Mouse (Mus musculus): Measurements from ENCODE around the gene G6pc2. TPM values are rescaled to one million over a fixed set of nuclear protein-coding genes. Genes with fewer than 3 reads are reported as not detected.

Gene G6pc2
- polyA plus RNA-seq (2014; fragmentation: Nextera tagmentation; extraction: Ambion mirVana) = 0.11 and 0.15 TPM in 2 replicates

DNA sequence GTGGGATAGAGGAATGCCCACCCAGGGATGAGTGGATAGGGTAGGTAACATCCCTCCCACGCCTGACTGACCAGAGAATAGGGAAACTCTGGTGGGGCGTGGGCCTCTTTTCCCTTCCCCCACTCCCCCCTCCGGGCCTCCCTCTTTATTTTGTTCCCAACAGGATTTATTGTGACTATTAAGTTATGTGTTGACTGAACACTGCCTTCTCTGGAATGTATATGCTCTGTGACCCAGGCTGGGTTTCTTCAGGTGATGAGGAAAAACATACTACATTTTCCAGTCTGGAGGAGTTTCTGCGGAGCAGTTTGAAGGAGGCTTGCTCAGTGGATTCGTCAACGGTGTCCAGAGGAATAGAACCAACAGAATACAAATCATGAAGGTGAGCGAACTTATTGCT, at the start of gene G6pc2:
TSS of gene G6pc2 (plus strand) at position 301 of the 400 bp plus-strand sequence.
- Histone ChIP-seq H3K4me1 (ENCODE audit: control insufficient read depth, insufficient read depth, low read length) (no peaks in the 10 kb centered on the region), H3K27me3 (ENCODE audit: control insufficient read depth, insufficient read depth, low read length) (no peaks in the 10 kb centered on the region), H3K9ac (replicated peaks; ENCODE audit: low read length) (no peak within 1 kb of the TSS), H3K36me3 (replicated peaks; ENCODE audit: control insufficient read depth, insufficient read depth, low read depth, low read length) (no peaks in the 10 kb centered on the region), H3K9me3 (replicated peaks; ENCODE audit: control insufficient read depth, low read length) (no peaks in the 10 kb centered on the region), H3K4me3 (ENCODE audit: low read depth, low read length) (no peak within 1 kb of the TSS), H3K27ac (replicated peaks; ENCODE audit: low read depth, low read length) (no peak within 1 kb of the TSS), H3K4me2 (ENCODE audit: low read depth, low read length) (no peak within 1 kb of the TSS)
- DNase-seq (ENCODE audit: low spot score) (no peak), ATAC-seq (replicated peaks; ENCODE audit: insufficient number of reproducible peaks, low FRiP score, low TSS enrichment, low read depth) (no peak)
- 91% methylated on average over 7 of the region's 7 CpGs for WGBS

- no peak for ATAC-seq (replicated peaks; ENCODE audit: insufficient number of reproducible peaks, low FRiP score, low TSS enrichment, low read depth)
- WGBS = 77% methylated on average over 9 of the region's 9 CpGs
Observed at GRCm38 (mm10) chr2:69170395-69171077, 40.3 kb upstream of the G6pc2 start.

GRCm38 (mm10) chr2:69175296-69175695, 35.6 kb upstream of the G6pc2 start:
- H3K9me3 ChIP-seq (replicated peaks; ENCODE audit: control insufficient read depth, low read length) = no peaks in the 10 kb centered on the region
- H3K27ac ChIP-seq (replicated peaks; ENCODE audit: low read depth, low read length) = no peak overlapping the region
- DNase-seq (ENCODE audit: low spot score) (no peak), ATAC-seq (replicated peaks; ENCODE audit: insufficient number of reproducible peaks, low FRiP score, low TSS enrichment, low read depth) (no peak)
- no peak overlapping the region for H3K9ac ChIP-seq (replicated peaks; ENCODE audit: low read length)
- no peak overlapping the region for H3K4me2 ChIP-seq (ENCODE audit: low read depth, low read length)
- H3K4me1 ChIP-seq (ENCODE audit: control insufficient read depth, insufficient read depth, low read length) = no peaks in the 10 kb centered on the region
- WGBS = 79% methylated on average over 5 of the region's 5 CpGs
- no peaks in the 10 kb centered on the region for H3K27me3 ChIP-seq (ENCODE audit: control insufficient read depth, insufficient read depth, low read length)
- no peak overlapping the region for H3K4me3 ChIP-seq (ENCODE audit: low read depth, low read length)
- H3K36me3 ChIP-seq (replicated peaks; ENCODE audit: control insufficient read depth, insufficient read depth, low read depth, low read length) = no peaks in the 10 kb centered on the region

More at GRCm38 (mm10) chr2:69170395-69171077, 40.3 kb upstream of the G6pc2 start:
- H3K4me3 ChIP-seq (ENCODE audit: low read depth, low read length) = no peak overlapping the region
- no peaks in the 10 kb centered on the region for H3K4me1 ChIP-seq (ENCODE audit: control insufficient read depth, insufficient read depth, low read length)
- DNase-seq (ENCODE audit: low spot score) = no peak
- no peaks in the 10 kb centered on the region for H3K9me3 ChIP-seq (replicated peaks; ENCODE audit: control insufficient read depth, low read length)
- no peak overlapping the region for H3K9ac ChIP-seq (replicated peaks; ENCODE audit: low read length)
- H3K27me3 ChIP-seq (ENCODE audit: control insufficient read depth, insufficient read depth, low read length) = no peaks in the 10 kb centered on the region
- no peak overlapping the region for H3K4me2 ChIP-seq (ENCODE audit: low read depth, low read length)
- H3K27ac ChIP-seq (replicated peaks; ENCODE audit: low read depth, low read length) = no peak overlapping the region
- H3K36me3 ChIP-seq (replicated peaks; ENCODE audit: control insufficient read depth, insufficient read depth, low read depth, low read length) = no peaks in the 10 kb centered on the region

DNA sequence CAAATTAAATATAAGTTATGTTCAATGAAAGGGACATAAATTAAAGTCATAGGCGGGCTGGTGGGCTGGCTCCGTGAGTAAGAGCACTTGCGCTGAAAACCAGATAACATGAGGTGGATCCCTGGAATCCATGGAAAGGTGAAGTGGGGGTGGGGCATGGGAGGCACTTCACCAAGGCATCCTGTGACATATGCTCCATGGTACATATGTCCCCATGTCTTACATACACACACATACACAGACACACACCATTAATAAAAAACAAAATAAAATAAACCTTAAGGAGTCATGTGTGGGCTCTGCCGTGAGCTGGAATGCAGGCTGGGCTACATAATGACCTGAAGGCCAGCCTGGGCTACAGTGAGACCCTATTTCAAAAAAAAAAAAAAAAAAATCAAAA, 31.2 kb upstream of the G6pc2 start:
- ATAC-seq (replicated peaks; ENCODE audit: insufficient number of reproducible peaks, low FRiP score, low TSS enrichment, low read depth) (no peak), DNase-seq (ENCODE audit: low spot score) (no peak)
- Histone ChIP-seq H3K4me2 (ENCODE audit: low read depth, low read length) (no peak overlapping the region), H3K4me1 (ENCODE audit: control insufficient read depth, insufficient read depth, low read length) (no peaks in the 10 kb centered on the region), H3K27ac (replicated peaks; ENCODE audit: low read depth, low read length) (no peak overlapping the region), H3K9ac (replicated peaks; ENCODE audit: low read length) (no peak overlapping the region), H3K4me3 (ENCODE audit: low read depth, low read length) (no peak overlapping the region), H3K36me3 (replicated peaks; ENCODE audit: control insufficient read depth, insufficient read depth, low read depth, low read length) (no peaks in the 10 kb centered on the region), H3K9me3 (replicated peaks; ENCODE audit: control insufficient read depth, low read length) (no peaks in the 10 kb centered on the region), H3K27me3 (ENCODE audit: control insufficient read depth, insufficient read depth, low read length) (no peaks in the 10 kb centered on the region)
- WGBS = 91% methylated on average over 4 of the region's 4 CpGs

DNA sequence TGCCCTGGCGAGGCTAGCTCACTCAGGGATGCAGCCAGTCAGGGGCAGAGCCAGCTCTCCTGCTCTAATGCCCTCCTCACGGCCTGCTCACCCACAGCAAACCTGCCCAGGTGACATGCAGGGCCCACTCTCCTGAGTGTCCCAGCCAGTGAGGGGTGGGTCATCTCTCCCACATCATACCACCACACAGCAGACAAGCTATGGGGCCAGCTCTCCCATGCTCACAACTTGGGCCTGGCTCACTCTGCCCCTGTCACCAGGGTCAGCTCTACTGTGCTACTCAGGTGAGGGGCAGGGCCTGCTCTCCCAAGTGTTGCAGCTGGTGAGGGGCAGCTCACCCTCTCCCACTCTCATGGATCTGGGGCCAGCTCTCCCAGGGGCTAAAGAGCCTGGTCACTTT, 22.9 kb upstream of the G6pc2 start:
- DNase-seq (ENCODE audit: low spot score) = no peak
- no peaks in the 10 kb centered on the region for H3K9me3 ChIP-seq (replicated peaks; ENCODE audit: control insufficient read depth, low read length)
- H3K9ac ChIP-seq (replicated peaks; ENCODE audit: low read length) = no peak overlapping the region
- no peak overlapping the region for H3K4me3 ChIP-seq (ENCODE audit: low read depth, low read length)
- 90% methylated on average over 2 of the region's 2 CpGs for WGBS
- no peak overlapping the region for H3K27ac ChIP-seq (replicated peaks; ENCODE audit: low read depth, low read length)
- no peaks in the 10 kb centered on the region for H3K4me1 ChIP-seq (ENCODE audit: control insufficient read depth, insufficient read depth, low read length)
- no peaks in the 10 kb centered on the region for H3K27me3 ChIP-seq (ENCODE audit: control insufficient read depth, insufficient read depth, low read length)
- ATAC-seq (replicated peaks; ENCODE audit: insufficient number of reproducible peaks, low FRiP score, low TSS enrichment, low read depth) = no peak
- no peak overlapping the region for H3K4me2 ChIP-seq (ENCODE audit: low read depth, low read length)
- H3K36me3 ChIP-seq (replicated peaks; ENCODE audit: control insufficient read depth, insufficient read depth, low read depth, low read length) = no peaks in the 10 kb centered on the region

DNA sequence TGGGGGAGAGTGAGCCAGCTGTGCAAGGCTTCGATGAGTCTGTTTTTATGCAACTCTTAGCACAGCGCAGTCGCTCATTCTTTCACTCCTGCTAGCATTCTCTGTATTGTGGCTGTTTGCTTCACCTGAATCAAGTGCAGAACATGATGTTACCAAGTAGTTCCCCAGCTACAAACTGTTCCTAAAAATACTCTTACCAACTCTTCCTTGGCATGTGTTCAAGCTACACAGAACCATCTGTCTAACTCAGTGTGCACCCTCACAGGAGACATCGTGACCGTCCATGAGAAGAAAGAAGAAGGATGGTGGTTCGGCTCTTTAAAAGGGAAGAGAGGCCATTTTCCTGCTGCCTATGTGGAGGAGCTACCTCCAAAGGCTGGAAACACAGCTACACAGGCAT, 22.1 kb upstream of the G6pc2 start:
- Histone ChIP-seq H3K27ac (replicated peaks; ENCODE audit: low read depth, low read length) (no peak overlapping the region), H3K9me3 (replicated peaks; ENCODE audit: control insufficient read depth, low read length) (no peaks in the 10 kb centered on the region), H3K9ac (replicated peaks; ENCODE audit: low read length) (no peak overlapping the region), H3K4me2 (ENCODE audit: low read depth, low read length) (no peak overlapping the region), H3K27me3 (ENCODE audit: control insufficient read depth, insufficient read depth, low read length) (no peaks in the 10 kb centered on the region), H3K36me3 (replicated peaks; ENCODE audit: control insufficient read depth, insufficient read depth, low read depth, low read length) (peaks cover 2% of the 10 kb centered on the region; the same call in 1 of the 2 replicates), H3K4me1 (ENCODE audit: control insufficient read depth, insufficient read depth, low read length) (no peaks in the 10 kb centered on the region), H3K4me3 (ENCODE audit: low read depth, low read length) (no peak overlapping the region)
- 94% methylated on average over 6 of the region's 6 CpGs for WGBS
- no peak for DNase-seq (ENCODE audit: low spot score)
- no peak for ATAC-seq (replicated peaks; ENCODE audit: insufficient number of reproducible peaks, low FRiP score, low TSS enrichment, low read depth)

- no peaks in the 10 kb centered on the region for H3K4me1 ChIP-seq (ENCODE audit: control insufficient read depth, insufficient read depth, low read length)
- no peak for ATAC-seq (replicated peaks; ENCODE audit: insufficient number of reproducible peaks, low FRiP score, low TSS enrichment, low read depth)
- peaks cover 3% of the 10 kb centered on the region; the same call in 1 of the 2 replicates for H3K36me3 ChIP-seq (replicated peaks; ENCODE audit: control insufficient read depth, insufficient read depth, low read depth, low read length)
- H3K4me2 ChIP-seq (ENCODE audit: low read depth, low read length) = no peak overlapping the region
- no peak overlapping the region for H3K4me3 ChIP-seq (ENCODE audit: low read depth, low read length)
- H3K27ac ChIP-seq (replicated peaks; ENCODE audit: low read depth, low read length) = no peak overlapping the region
- no peak for DNase-seq (ENCODE audit: low spot score)
- no peak overlapping the region for H3K9ac ChIP-seq (replicated peaks; ENCODE audit: low read length)
- H3K9me3 ChIP-seq (replicated peaks; ENCODE audit: control insufficient read depth, low read length) = no peaks in the 10 kb centered on the region
- no peaks in the 10 kb centered on the region for H3K27me3 ChIP-seq (ENCODE audit: control insufficient read depth, insufficient read depth, low read length)
- WGBS = 86% methylated on average over 4 of the region's 4 CpGs
Observed at GRCm38 (mm10) chr2:69189222-69189621, 21.7 kb upstream of the G6pc2 start.

DNA sequence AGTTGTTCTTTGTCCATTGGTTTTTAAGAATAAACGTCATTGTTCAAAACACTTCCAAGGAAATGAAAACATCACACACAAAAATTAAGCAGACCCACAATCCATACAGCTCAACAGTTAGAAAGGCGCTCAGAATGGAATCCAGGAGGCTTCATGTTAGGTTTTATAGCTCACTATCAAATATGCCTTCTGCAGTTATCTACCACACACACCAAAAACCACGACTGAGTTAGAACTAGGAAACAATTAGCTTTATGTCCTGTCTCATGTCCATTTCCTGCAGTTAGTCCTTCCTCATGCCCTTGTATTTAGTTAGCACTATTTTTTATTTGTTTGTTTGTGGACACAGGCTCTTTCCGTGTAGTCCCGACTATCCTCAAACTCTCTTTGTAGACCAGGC, 19.8 kb upstream of the G6pc2 start:
- Histone ChIP-seq H3K27me3 (ENCODE audit: control insufficient read depth, insufficient read depth, low read length) (no peaks in the 10 kb centered on the region), H3K27ac (replicated peaks; ENCODE audit: low read depth, low read length) (no peak overlapping the region), H3K9ac (replicated peaks; ENCODE audit: low read length) (no peak overlapping the region), H3K36me3 (replicated peaks; ENCODE audit: control insufficient read depth, insufficient read depth, low read depth, low read length) (peaks cover 3% of the 10 kb centered on the region; the same call in 1 of the 2 replicates), H3K9me3 (replicated peaks; ENCODE audit: control insufficient read depth, low read length) (no peaks in the 10 kb centered on the region), H3K4me2 (ENCODE audit: low read depth, low read length) (no peak overlapping the region), H3K4me3 (ENCODE audit: low read depth, low read length) (no peak overlapping the region), H3K4me1 (ENCODE audit: control insufficient read depth, insufficient read depth, low read length) (no peaks in the 10 kb centered on the region)
- DNase-seq (ENCODE audit: low spot score) = no peak
- ATAC-seq (replicated peaks; ENCODE audit: insufficient number of reproducible peaks, low FRiP score, low TSS enrichment, low read depth) = no peak
- WGBS = 87% methylated on average over 5 of the region's 5 CpGs
